Mouse (Mus musculus): ENCODE results near the gene Cic.

The Cic gene

DNA sequence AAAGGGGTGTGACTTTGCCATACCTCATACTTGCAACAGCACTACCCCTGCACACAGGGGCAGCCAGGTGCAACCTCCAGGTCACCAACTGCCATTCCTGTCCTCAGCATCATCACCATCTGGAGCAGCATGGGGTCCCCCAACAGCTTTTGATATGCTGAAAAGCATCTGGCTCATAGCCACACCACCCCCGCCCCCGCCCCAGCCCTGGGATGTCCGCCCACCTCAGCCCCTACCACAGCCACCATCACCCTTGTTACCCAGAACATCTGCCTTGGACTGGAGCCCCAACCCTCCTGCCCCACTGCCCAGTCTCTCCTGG lies 36.1 kb downstream of the Cic start:
- 80% methylated on average over 3 of the region's 3 CpGs for WGBS

DNA sequence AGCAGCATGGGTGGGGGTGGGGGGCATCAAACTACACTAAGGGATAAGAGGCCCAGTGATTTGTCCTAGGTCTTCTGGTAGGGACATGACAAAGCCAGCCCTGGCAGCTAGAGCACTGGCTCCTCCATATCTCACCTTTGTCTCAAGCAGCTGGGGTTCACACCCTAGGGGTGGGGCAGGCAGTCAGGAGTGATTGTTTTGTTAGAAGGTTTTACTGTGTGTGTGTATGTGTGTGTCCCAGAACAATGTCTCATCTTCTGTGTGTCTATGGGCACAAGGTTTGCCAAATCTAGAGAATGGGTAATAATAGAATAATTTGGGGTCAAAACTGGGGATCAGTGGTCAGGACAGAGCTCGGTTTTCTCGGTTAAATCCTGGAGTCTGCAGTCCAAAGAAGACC lies 38.0 kb downstream of the Cic start:
- WGBS: 0% methylated on average over 2 of the region's 2 CpGs

DNA sequence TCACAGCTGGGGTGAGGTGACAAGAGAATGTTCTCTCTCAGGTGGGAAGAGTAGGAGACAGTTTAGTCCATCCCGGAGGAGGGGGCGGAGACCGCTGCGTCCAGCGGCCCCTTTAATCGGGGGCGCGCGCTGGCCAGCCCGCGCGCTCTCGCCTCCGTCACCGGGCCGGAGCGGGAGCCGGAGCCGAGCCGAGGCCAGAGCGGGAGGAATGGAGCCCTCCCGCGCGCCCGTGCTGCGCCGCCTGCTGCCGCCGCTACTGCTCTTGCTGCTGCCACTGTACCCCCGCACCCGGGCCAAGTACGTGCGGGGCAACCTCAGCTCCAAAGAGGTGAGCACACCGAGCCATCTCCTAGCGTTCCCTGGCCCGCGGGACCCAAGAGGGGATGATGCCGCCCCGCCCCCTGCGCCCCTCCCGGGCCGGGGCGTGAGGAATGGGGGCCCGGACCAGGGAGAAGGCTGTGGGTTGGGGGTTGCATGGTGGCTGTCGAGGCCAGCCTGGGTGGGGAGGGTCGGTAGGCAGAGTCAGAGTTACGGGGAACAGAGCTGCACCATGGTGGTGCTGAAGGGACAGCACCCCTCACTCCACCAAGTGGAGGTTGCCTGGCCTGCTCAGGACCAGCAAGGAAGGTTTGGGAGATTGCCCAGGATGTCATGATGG lies 38.6 kb downstream of the Cic start, which contains the start of gene Tmem145:
Gene Tmem145, plus strand, starts transcription at position 151 of the 658 bp plus-strand sequence.
- under 1% methylated on average over 47 of the region's 47 CpGs for WGBS

DNA sequence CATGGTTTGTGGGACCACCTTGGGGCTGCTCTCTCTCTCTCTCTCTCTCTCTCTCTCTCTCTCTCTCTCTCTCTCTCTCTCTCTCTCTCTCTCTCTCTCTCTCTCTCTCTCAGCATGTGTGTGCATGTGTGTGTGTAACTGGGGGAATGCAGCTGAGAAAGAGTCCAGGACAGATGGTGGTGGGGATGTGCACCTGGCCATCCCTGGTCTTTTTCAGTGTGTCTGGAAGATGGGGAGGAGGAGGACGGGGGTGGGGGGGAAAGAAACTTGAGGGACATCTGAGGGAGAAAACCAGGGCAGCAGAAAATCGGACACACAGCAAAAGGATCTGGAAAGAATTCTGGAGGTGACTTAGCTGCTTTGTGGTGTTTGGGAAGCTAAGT lies 39.1 kb downstream of the Cic start:
- WGBS: 30% methylated on average over 2 of the region's 2 CpGs

DNA sequence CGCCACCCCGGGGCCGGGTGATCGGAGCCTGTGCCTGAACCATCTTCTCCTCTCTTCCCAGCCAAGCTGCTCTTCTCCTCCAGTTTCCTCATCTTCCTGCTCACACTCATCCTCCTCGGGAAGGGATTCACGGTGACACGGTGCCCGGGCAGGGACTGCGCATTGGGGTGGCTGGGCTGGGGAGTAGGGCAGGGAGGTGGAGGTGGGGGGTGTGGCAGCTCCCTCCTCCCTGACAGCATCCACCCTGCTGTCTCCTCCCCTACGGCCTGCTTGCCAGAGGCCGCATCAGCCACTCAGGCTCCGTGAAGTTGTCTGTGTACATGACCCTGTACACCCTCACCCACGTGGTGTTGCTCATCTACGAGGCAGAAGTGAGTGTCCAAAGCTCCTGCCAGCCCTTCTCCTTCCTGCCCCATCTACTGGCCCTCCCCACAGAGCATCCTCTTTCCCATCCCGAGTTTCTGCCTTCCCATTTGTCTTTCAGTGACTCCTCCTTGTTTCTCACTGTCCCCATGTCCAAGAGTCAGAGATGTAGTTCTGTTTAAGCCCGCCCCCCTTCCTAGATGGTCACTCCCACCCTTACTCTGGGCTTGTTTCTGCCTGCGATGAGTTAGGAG lies 41.3 kb downstream of the Cic start:
- WGBS: 68% methylated on average over 17 of the region's 17 CpGs

DNA sequence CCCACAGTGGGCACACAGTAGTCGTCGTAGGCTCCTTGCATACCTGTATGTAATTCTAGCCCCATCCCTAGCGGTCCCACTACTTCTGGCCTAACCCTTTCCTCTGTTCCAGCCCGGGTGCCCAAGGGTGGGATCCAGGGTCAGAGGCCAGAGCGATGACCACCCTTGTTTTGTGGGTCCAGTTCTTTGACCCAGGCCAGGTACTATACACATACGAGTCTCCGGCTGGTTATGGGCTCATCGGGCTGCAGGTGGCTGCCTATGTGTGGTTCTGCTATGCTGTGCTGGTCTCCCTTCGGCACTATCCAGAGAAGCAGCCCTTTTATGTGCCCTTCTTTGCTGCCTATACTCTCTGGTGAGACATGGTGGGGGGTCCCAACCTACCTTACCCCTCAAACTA lies 41.9 kb downstream of the Cic start:
- 90% methylated on average over 9 of the region's 9 CpGs for WGBS

DNA sequence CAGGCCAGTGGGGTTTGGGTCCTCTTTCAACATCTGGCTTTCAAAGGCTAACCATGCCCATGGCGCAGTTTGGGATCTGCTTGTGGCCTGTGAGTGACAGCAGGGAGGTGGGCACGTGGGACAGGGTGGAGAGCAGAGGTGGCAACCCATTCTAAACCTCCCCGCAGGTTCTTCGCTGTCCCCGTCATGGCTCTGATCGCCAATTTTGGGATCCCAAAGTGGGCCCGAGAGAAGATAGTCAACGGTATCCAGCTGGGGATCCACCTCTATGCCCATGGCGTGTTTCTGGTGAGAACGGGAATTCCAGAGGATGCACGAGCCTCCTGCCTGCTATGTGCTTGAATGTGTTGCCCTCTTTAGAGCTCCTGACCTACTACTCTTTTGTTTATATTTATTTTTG lies 43.7 kb downstream of the Cic start:
- 90% methylated on average over 11 of the region's 11 CpGs for WGBS

DNA sequence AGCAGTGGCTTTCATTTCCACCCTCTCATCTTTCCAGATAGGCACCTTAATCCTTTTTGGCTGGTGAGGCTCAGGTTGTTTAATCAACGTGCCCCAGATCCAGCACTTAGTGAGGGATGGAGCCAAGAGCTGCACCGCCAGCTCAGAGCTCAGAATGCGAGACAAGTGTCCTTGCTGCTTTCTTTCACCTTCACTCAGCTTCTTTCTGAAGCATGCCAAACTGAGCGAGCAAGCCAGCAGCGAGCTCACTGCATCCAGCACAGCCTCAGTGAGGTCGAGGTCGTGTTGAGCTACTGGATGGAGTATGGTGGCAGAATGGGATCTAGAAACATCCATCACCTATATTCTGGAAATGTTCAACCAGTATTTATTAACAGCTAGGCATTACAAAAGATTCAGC lies 45.8 kb downstream of the Cic start:
- WGBS: 56% methylated on average over 7 of the region's 7 CpGs

DNA sequence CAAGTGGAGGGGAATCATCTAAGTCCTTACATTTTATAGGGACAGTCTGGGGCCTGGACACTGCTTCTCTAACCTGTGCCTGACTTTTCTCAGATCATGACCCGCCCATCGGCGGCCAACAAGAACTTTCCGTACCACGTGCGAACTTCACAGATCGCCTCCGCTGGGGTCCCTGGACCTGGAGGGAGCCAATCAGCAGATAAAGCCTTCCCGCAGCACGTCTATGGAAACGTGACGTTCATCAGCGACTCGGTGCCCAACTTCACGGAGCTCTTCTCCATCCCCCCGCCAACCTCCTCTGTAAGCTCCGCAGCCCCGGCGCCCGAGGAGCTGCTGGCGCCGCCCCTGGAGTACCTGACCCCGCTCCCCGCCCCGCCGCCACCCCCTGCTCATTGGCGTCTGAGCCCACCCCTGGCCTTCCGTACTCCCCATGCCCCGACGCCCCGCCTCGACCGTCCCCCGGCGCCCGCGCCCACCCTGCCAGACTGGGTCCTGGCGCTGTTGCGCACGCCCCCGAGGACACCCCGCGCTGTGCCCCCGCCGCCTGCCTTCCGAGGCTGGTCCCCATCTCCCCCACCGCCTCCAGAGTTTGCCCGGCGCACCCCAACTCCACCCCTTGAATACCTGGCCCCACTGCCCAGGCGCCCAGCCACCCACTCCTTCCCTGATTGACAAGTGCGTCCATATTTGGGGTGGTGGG lies 47.3 kb downstream of the Cic start:
- 24% methylated on average over 51 of the region's 51 CpGs for WGBS

DNA sequence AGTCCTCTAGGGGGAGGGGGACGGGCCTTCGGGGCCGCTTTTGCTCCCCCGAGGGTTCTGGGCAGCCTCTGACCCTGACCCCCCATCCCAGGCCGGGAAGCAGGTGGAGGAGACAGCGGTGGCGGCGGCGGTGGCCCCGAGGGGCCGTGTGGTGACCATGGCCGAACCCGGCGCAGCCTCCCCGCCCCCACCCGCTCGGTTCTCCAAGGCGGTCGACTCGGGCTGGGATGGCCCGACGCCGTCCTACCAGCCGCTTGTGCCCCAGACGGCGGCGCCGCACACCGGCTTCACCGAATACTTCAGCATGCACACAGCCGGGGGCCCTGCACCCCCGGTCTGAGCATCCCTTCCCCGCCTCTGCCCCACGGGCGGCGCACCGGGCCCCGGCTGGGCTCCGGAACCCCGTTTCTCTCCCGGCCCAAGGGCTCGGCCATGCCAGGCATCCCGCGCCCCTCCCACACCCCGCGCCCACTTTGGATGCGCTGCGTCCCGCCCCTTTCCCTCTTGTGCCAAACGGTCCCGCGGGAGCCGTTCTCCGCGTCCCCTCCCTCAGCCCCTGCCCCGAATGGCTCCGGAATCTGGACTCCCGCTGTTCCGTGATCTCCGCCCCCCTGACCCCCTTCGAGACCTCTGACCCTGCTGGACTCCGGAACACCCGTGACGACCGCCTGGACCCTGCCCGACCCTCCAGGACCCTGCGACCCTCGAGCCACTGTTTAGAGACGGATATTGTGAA lies 48.0 kb downstream of the Cic start:
- 3% methylated on average over 67 of the region's 69 CpGs for WGBS

DNA sequence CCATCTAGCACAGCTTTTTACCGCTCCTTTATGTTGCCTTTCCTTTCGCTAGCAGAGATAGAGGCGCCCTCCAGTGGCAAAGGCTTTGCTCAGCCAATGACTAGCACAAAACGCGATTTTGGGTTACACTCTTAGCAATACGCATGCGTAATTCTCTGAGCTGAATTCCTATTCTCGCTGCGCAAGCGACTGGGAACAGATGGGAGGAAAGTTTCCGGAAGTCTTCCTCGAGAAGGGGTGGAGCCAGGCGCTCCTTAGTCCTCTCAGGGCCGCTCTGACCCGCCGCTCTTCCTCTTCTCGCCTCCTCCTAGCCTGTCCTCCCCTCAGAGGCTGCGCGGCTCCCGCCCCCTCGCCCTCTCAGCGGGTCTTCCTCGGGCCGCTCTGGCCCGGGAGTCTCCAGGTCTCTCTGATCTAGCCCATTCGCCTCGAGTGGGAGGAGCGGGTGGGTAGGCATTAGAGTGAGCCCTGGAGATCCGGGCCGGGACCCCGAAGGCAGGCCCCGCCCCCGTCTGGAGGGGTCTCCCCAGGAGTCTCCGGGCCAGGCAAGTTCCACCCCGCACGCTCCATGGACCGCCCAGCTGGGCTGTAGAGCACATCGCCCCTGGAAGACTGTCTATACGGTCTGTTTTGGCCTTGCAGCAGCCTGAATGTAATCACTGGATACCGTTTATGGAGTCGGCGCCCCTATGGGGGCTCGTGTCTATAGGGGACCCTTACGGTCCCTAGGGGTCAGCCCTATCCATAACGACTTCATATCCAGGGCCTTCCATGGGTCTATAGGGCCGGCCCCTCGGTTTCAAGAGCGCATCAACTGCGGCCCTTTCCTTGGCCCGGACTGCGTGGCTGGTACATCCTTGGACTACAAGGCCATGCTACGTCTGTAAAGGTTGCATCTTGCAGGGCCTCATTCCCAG lies 49.3 kb downstream of the Cic start, which contains the start of gene Megf8:
Gene Megf8, plus strand, starts transcription at position 633 of the 914 bp plus-strand sequence.
- 2% methylated on average over 52 of the region's 52 CpGs for WGBS

DNA sequence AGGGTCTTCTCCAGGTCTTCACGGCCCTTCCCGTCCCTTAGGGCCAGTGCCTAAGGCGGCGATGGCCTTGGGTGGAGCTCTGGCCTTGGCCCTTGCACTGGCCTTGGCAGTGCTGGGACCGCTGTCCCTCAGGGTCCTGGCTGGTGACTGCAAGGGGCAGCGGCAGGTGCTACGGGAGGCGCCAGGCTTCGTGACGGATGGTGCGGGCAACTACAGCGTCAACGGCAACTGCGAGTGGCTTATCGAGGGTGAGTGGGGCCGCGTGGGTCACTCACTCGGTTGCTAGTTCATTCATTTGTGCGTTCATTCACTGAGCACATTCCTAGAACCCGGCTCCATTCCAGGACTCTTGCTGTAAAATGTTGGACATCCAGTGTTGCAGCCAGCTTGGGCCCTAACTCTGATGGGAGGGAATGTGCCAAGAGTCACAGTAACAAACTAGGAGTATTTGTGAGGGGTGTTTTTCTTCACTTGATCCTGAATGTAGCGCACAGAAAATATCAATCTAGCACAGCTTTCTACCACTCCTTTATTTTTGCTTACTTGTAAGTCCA lies 50.0 kb downstream of the Cic start:
- WGBS: 13% methylated on average over 21 of the region's 21 CpGs

DNA sequence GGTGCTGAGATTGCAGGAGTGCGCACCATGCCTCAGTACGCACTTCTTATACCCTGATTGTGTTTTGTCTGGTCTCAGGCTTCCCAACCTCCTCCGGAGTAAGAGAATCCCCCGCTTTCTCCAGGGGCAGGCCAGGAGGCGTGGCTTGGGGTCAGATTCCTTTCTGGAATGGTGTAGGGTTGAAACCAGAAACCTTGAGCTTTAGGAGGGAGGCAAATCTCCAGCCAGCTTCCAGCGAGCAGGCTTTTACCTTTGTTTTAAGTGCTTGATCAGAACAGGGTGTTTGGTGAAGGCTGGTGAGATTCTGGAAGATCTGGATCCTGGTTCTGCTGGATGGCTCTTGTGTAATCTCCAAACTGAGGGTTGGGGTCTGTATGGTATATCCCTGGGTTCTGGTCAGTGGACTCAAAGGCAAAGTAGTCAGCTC lies 54.6 kb downstream of the Cic start:
- 47% methylated on average over 6 of the region's 6 CpGs for WGBS

DNA sequence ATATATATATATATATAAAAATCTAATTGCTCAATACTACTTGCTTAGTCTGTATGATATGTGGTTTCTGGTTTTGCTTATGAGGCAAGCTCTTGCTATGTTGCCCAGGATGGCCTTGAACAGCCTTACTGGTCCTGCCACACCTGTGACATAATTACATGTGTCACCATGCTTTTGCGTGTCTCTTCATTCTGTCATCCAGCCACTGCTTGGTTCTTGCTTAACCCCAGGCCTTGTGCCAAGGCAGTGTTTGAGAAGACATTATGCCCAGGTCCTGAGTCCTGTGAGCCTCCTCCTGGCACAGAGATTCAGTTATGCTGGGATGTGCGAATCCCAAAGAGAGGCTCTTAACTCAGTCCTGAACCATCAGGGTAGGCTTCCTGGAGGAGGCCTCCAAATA lies 55.7 kb downstream of the Cic start:
- WGBS: 88% methylated on average over 2 of the region's 2 CpGs

DNA sequence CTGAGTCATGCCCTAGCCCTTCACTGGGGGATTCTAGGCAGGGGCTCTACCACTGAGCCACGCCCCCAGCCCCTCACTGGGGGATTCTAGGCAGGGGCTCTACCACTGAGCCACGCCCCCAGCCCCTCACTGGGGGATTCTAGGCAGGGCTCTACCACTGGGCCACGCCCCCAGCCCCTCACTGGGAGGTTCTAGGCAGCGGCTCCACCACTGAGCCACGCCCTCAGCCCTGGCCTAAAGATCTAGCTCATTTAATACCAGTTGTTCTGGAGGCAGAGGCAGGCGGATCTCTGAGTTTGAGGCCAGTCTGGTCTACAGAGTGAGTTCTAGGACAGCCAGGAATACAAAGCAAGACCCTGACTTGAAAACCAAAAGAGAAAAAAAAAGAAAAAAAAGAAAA lies 57.9 kb downstream of the Cic start:
- 92% methylated on average over 6 of the region's 6 CpGs for WGBS

DNA sequence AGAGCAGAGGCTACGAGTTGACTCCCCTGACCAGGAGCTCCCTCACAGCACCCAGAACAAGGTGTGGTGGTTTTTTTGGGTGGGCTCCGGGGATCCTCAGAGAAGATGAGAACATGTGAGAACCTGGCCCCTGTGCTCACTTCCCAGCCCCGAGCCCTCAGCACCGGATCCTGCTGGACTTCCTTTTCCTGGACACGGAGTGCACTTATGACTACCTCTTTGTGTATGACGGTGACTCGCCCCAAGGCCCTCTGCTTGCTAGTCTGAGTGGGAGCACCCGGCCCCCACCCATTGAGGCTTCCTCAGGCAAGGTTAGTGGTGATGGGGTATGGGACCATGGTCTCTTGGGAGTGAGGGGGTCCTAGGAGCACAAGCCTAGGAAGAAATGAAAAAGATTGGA lies 58.7 kb downstream of the Cic start:
- WGBS: 75% methylated on average over 8 of the region's 8 CpGs

DNA sequence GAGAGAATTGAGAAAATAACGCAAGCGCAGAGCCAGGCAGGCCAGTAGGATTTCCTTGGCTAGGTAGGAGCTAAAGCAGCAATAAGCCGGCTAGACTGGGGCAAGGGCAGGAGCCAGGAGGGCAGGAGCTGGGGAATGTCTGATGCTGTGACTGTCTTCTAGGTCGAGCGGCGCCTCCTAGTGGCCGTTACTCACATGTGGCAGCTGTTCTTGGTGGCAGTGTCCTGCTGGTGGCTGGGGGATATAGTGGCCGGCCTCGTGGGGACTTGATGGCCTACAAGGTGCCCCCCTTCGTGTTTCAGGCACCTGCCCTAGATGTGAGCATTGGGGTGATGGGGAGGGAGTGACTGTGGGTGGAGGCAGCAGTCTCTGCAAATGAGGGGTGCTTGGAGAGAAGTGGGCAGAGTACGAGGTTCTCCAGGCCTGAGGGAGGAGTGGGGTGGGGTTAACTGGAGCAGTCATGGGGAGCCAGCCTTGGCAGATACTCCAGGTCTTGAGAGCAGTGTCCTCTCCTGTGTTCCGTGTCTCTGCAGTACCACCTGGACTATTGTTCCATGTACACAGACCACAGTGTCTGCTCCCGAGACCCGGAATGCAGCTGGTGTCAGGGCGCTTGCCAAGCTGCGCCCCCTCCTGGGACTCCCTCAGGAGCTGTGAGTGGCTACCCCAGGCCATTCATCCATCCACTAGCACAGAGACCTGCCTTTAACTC lies 66.2 kb downstream of the Cic start:
- WGBS: 42% methylated on average over 16 of the region's 16 CpGs

DNA sequence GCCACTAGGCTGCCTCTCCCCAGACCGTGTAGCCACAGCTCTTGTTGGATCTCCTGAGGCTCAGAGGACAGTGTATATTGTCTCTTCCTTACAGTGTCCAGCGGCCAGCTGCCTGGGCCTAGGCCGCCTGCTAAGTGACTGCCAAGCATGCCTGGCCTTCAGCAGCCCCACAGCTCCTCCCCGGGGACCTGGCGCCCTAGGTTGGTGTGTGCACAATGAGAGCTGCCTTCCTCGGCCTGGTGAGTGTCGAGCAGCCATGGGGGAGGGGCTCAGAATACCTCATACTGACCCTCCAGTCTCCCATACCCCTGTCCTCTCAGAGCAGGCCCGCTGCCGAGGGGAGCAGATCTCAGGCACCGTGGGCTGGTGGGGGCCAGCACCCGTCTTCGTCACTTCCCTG lies 67.0 kb downstream of the Cic start:
- 79% methylated on average over 12 of the region's 12 CpGs for WGBS

DNA sequence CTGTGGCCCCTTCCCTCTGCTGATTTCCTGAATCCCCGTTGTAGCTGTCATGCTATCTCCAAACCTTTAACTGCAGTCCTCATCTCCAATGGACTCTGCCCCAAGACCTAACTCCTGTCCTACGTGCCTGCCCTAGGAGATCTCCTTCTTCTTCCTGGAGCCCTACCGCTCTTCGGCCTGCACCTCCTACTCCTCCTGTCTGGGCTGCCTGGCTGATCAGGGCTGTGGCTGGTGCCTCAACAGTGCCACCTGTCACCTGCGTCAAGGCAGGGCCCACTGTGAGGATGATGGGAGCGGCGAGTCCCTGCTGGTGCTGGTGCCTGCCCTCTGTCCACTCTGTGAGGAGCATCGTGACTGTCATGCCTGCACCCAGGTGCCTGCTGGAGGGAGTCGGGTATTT lies 71.8 kb downstream of the Cic start:
- WGBS: 87% methylated on average over 9 of the region's 9 CpGs

DNA sequence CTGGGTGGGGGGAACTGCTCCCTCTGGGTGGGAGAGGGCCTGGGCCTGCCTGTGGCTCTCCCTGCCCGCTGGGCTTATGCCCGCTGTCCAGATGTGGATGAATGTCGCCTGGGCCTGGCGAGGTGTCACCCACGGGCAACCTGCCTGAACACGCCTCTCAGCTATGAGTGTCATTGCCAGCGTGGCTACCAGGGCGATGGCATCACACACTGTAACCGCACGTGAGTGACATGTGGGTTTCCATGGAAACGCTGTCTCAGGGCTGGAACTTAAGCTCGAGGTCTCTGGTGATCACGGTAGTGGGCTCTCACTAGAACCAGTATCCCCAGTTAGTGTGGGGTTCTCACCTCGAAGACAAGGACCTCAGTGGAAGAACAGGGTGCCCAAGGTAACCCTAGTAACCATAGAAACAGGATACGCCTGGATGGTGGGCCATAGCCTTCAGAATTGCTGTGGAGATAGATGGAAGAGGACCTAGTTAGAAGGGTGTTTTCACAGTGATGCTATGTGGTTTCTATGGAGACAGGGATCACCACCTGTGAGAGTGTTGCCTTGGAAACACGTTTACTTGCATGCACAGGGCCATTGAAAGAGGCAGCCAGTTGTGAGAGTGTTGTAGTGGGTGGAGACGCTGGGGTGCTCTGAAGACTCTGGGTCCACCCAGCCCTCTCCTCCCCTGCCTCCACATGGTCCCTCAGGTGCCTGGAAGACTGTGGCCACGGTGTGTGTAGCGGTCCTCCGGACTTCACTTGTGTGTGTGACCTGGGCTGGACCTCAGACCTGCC lies 73.7 kb downstream of the Cic start:
- WGBS: 62% methylated on average over 20 of the region's 20 CpGs

All from cerebral cortex, adult 2 months (tissue).